Mouse (Mus musculus) layer of hippocampus, postnatal 14 days (tissue): Measurements from ENCODE around the gene Camkv. TPM values are rescaled to one million over a fixed set of nuclear protein-coding genes. Genes with fewer than 3 reads are reported as not detected.

Experiments used
- DNase-seq, 2 experiments: peaks; one replicate each; pipeline ENCODE4 v3.0.0; 2021 to 2022; ENCODE audit warnings: low spot score in 2 of 2, mixed read lengths in 1 of 2
- long read RNA-seq, 2 experiments: library from polyadenylated mRNA; stranded (forward); transcript quantifications; one replicate each; pipeline ENCODE4 v2.0.0; 2021
- total RNA-seq, 2 experiments: library from RNA; stranded (reverse); gene quantifications; 2 replicates each; pipeline ENCODE4 v1.2.3; 2021

The Camkv gene
- 100 to 1,000 TPM; 497 to 516 TPM for total RNA-seq
- long read RNA-seq, experiment 1, transcript Camkv-202 (10 exons, 3,253 nt) = minor isoform, 33 of 742 reads
- long read RNA-seq, experiment 1, transcript Camkv-201 (11 exons, 3,277 nt) = major isoform, 467 of 742 reads
- long read RNA-seq, experiment 1, partial matches to known transcripts = 167 of 742 reads
- long read RNA-seq, experiment 1, other reads (novel, unspliced or antisense) = 75 of 742 reads
- long read RNA-seq, experiment 2, transcript Camkv-202 (10 exons, 3,253 nt) = minor isoform, 20 of 864 reads
- long read RNA-seq, experiment 2, transcript Camkv-201 (11 exons, 3,277 nt) = major isoform, 420 of 864 reads
- long read RNA-seq, experiment 2, partial matches to known transcripts = 24 of 864 reads
- long read RNA-seq, experiment 2, other reads (novel, unspliced or antisense) = 400 of 864 reads

DNA sequence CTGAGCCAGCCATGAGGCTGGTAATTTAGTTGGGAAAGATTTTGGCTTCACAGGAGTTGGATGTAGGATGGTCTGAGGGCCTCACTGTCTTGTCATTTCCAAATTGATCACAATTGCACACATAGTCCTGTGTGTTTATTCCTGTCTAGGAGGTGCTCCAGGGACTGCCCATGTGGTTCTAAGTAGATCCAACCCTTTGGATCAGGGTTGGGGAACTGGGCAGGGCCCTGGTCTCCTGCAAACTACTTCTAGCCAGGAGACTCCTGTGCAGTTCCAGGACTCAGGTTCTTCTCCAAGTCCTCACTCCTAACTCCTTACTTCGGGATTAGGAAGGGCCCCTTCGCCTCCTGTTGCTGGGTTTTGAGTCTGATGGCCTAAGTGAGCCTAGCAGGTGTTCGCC lies at the start of gene Camkv:
TSS of gene Camkv (plus strand) at position 301 of the 400 bp plus-strand sequence.
- DNase-seq = no peak

- peak; percentile 77 to 86 for DNase-seq
Observed at GRCm38 (mm10) chr9:107887804-107888266, 47.6 kb upstream of the Camkv start, which contains the start of gene Mon1a. Gene Mon1a (plus strand): TSS chr9:107888151.

GRCm38 (mm10) chr9:107888267-107888850 lies 47.1 kb upstream of the Camkv start:
- no peak for DNase-seq

DNA sequence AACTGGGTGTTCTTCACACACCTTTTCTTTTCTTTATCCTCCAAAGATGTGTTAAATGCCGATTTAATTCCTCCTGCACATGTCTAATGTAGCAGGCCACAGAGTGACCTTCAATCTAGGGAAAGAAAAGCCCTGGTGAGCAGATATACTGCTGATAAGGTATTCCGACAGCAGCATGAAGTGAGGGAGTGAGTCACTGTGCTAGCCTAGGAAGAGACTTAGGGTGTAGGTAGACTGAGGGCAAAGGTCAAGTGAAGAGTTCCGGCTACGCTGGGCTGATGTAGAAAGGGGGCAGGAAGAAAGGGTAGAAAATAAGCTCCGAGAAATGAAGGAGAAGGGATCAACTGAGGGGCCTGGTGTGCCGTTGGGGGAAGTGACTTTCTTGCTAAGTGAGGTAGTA lies 45.2 kb upstream of the Camkv start:
- DNase-seq = no peak

GRCm38 (mm10) chr9:107891023-107891422 lies 44.5 kb upstream of the Camkv start:
- DNase-seq = no peak

GRCm38 (mm10) chr9:107898563-107898962 lies 36.9 kb upstream of the Camkv start:
- no peak for DNase-seq

- DNase-seq = no peak
Observed at GRCm38 (mm10) chr9:107899855-107900254, 35.6 kb upstream of the Camkv start.

DNA sequence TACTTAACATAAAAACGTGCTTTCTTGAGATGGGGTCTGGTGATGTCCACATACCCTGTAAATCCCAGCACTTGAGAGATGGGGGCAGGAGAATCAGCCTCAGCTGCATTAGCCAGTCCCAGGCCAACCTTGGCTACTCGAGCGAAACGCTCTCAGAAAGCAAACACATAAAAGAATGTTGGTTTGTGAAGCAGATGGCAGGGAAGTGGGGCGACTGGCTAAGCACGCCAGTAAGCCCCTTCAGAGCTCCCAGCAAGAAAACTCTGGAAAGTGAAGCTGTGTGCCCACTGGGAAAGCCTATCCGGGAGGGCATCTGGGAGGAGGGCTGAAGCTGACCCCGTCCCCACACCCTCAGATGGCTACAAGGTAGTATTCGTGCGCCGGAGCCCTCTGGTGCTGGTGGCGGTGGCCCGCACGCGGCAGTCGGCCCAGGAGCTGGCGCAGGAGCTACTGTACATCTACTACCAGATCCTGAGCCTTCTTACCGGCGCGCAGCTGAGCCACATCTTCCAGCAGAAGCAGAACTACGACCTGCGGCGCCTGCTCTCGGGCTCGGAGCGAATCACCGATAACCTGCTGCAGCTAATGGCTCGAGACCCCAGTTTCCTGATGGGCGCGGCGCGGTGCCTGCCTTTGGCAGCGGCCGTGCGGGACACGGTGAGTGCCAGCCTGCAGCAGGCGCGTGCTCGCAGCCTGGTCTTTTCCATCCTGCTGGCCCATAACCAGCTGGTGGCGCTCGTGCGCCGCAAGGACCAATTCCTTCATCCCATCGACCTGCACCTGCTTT lies 34.4 kb upstream of the Camkv start:
- peak; percentile 75 to 83 for DNase-seq

GRCm38 (mm10) chr9:107901627-107901914 lies 33.9 kb upstream of the Camkv start:
- no peak for DNase-seq

GRCm38 (mm10) chr9:107904726-107905125 lies 30.7 kb upstream of the Camkv start:
- peak; percentile 91 to 93 for DNase-seq

- no peak for DNase-seq
Observed at GRCm38 (mm10) chr9:107906252-107906966, 29.1 kb upstream of the Camkv start, which contains the start of gene Mst1r. Gene Mst1r (plus strand): TSS chr9:107906873.

DNA sequence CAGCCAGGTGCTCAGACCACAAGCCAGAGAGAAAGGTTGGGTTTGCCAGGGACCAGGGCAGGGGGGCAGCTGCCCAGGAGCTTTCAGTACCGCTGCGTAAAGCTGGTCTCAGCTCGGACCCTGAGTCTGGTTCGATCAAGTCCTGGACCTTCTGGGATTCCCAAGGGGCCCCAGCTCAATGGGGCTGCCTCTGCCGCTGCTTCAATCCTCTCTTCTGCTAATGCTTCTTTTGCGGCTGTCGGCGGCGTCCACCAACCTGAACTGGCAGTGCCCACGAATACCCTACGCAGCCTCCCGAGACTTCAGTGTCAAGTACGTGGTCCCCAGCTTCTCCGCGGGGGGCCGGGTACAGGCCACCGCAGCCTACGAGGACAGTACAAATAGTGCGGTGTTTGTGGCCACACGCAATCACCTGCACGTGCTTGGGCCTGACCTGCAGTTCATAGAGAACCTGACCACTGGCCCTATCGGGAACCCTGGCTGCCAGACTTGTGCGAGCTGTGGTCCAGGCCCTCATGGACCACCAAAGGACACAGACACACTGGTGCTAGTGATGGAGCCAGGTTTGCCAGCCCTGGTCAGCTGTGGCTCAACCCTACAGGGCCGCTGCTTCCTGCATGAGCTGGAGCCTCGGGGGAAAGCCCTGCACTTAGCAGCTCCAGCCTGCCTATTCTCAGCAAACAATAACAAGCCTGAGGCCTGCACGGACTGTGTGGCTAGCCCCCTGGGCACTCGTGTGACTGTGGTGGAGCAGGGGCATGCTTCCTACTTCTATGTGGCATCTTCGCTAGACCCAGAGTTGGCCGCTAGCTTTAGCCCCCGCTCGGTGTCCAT lies 28.3 kb upstream of the Camkv start:
- no peak for DNase-seq

- DNase-seq = no peak
Observed at GRCm38 (mm10) chr9:107907801-107908120, 27.7 kb upstream of the Camkv start.

- DNase-seq = no peak
Observed at GRCm38 (mm10) chr9:107908410-107909158, 26.9 kb upstream of the Camkv start.

DNA sequence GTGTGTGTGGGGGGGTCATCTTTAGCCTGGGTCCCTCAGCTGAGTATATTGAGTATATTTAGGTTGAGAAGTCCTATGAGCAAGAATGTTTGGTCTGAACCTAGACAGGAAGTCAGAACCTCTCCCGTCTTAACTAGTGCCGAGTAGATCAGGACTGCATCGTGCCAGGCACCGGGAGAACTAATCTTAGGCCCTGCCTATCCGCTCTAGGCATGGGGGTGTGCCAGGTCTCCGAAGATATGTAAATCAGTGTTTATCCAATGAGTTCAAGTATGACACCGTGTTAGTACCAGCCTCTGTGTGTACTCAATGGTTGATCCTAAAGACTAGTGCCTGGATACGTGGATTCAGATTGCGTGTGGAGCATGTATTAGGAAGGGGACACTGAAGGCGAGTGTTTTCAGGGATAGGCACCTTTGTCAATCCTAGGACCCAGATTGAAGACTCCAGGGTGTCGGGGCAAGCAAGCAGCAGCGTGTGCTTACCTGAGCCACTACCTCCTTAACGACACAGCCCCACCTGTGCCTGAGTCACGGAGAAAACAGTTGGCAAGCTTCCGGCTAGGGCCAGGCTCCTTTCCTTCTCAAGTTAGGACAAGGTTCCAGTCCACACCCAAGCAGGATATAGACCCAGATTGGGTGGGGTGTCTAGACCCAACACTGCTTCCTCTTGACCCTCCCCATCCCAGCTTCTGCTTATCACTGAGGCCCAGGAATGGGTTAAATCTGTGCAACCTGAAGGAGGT lies 25.3 kb upstream of the Camkv start:
- DNase-seq = no peak

GRCm38 (mm10) chr9:107914764-107915420 lies 20.6 kb upstream of the Camkv start:
- no peak for DNase-seq

- no peak for DNase-seq
Observed at GRCm38 (mm10) chr9:107917895-107918608, 17.4 kb upstream of the Camkv start.

DNA sequence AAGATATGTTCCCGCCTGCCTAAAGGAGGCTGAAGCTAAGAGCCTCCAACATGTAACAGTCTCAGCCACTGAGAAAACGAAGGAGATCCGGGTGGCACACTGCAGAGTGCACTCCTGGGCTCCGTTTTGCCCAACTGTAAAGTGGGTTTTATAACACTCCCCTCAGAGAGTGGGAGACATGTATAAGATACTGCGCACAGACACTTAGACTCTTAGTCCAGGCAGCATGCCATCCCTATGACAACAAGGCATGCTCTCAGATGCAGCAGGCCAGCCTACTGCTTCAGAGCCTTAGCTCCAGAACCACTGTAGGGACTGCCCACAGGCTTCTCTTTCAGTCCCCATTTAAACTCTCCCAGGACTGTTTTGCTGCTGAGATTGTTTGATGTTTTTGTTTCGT lies 16.6 kb upstream of the Camkv start:
- DNase-seq = no peak
